Mouse (Mus musculus) gastrocnemius, postnatal 25 days (tissue): ENCODE measurements around the gene Ppp1r14c. TPM values are rescaled to one million over a fixed set of nuclear protein-coding genes. Genes with fewer than 3 reads are reported as not detected.
"Not testable (repeated sequence)": the region's sequence is repeated elsewhere in the genome, so short reads cannot be mapped to it uniquely, and the experiment has no call there.

Experiments used
- DNase-seq: peaks from one replicate; pipeline ENCODE4 v3.0.0; 2022
- total RNA-seq, 2 experiments: library from RNA; stranded (reverse); gene quantifications; 1 replicate in 1 of 2; 2 replicates in 1 of 2; pipeline ENCODE4 v1.2.3; 2021

Gene Ppp1r14c
- total RNA-seq, 2 experiments from 2014 or later, result 72.6 to 105 TPM

- no peak for DNase-seq
Measured at GRCm38 (mm10) chr10:3402284-3402683, 36.4 kb downstream of the Ppp1r14c start.

- DNase-seq, result no peak
Measured at GRCm38 (mm10) chr10:3403416-3404137, 37.7 kb downstream of the Ppp1r14c start.

GRCm38 (mm10) chr10:3404362-3404761 lies 38.5 kb downstream of the Ppp1r14c start:
- DNase-seq, result no peak

- DNase-seq, result no peak
Measured at GRCm38 (mm10) chr10:3406280-3406679, 40.4 kb downstream of the Ppp1r14c start.

- DNase-seq, result peak; percentile 52
Measured at GRCm38 (mm10) chr10:3408036-3408661, 42.3 kb downstream of the Ppp1r14c start.

GRCm38 (mm10) chr10:3408699-3409098 lies 42.8 kb downstream of the Ppp1r14c start:
- DNase-seq, result no peak

- DNase-seq, result no peak
Measured at GRCm38 (mm10) chr10:3411222-3411621, 45.4 kb downstream of the Ppp1r14c start.

GRCm38 (mm10) chr10:3411639-3412038 lies 45.8 kb downstream of the Ppp1r14c start:
- DNase-seq, result no peak

GRCm38 (mm10) chr10:3414813-3415212 lies 49.0 kb downstream of the Ppp1r14c start:
- DNase-seq, result peak; percentile 71

- DNase-seq, result no peak
Measured at GRCm38 (mm10) chr10:3416565-3416964, 50.7 kb downstream of the Ppp1r14c start.

- DNase-seq, result no peak
Measured at GRCm38 (mm10) chr10:3417408-3417807, 51.6 kb downstream of the Ppp1r14c start.

- no peak for DNase-seq
Measured at GRCm38 (mm10) chr10:3424016-3424415, 58.2 kb downstream of the Ppp1r14c start.

- DNase-seq, result no peak
Measured at GRCm38 (mm10) chr10:3427689-3428399, 62.0 kb downstream of the Ppp1r14c start.

GRCm38 (mm10) chr10:3434848-3435474 lies 69.1 kb downstream of the Ppp1r14c start:
- DNase-seq, result no peak

- no peak for DNase-seq
Measured at GRCm38 (mm10) chr10:3440722-3441471, 75.0 kb downstream of the Ppp1r14c start.

GRCm38 (mm10) chr10:3446748-3447147 lies 80.9 kb downstream of the Ppp1r14c start:
- DNase-seq, result not testable (repeated sequence)

GRCm38 (mm10) chr10:3448699-3449098 lies 82.8 kb downstream of the Ppp1r14c start:
- no peak for DNase-seq

- no peak for DNase-seq
Measured at GRCm38 (mm10) chr10:3451930-3452329, 86.1 kb downstream of the Ppp1r14c start.

GRCm38 (mm10) chr10:3452822-3453475 lies 87.1 kb downstream of the Ppp1r14c start:
- no peak for DNase-seq

- no peak for DNase-seq
Measured at GRCm38 (mm10) chr10:3458686-3459085, 92.8 kb downstream of the Ppp1r14c start.

- DNase-seq, result no peak
Measured at GRCm38 (mm10) chr10:3460841-3461240, 95.0 kb downstream of the Ppp1r14c start.
